Mouse (Mus musculus) olfactory bulb, adult 2 months (tissue): Measurements from ENCODE around the gene Ptgr1. TPM values are rescaled to one million over a fixed set of nuclear protein-coding genes. Genes with fewer than 3 reads are reported as not detected.
A peak's percentile ranks its signal among the peaks of the same experiment; 100 is the strongest.

Source experiments
- H3K27ac ChIP-seq: fragments of 200-500 bp; 2 replicates; pipeline ENCODE4 v1.5.1; 2012; ENCODE audit warnings: low read depth, low read length; ENCODE audit not compliant: insufficient read depth
- H3K4me1 ChIP-seq: fragments of 200-500 bp; 2 replicates; pipeline ENCODE4 v1.6.1; 2012; ENCODE audit warnings: low read length; ENCODE audit not compliant: control insufficient read depth, insufficient read depth
- H3K4me3 ChIP-seq: fragments of 200-500 bp; 2 replicates; pipeline ENCODE4 v1.5.1; 2012; ENCODE audit warnings: mild to moderate bottlenecking, low read depth, low read length, moderate library complexity; ENCODE audit not compliant: insufficient read depth
- CTCF ChIP-seq: fragments of 200-500 bp; IDR thresholded peaks from 2 replicates; pipeline ENCODE4 v1.5.1; 2012; ENCODE audit warnings: low read depth, mild to moderate bottlenecking, low read length, moderate library complexity; ENCODE audit not compliant: insufficient read depth
- POLR2A ChIP-seq: fragments of 200-500 bp; IDR thresholded peaks from 2 replicates; pipeline ENCODE4 v1.6.1; 2012; ENCODE audit warnings: mild to moderate bottlenecking, low read depth, low read length, moderate library complexity; ENCODE audit not compliant: insufficient read depth
- WGBS: fragments of 180-500 bp; shearing (Covaris S2); methylation state at CpG from one replicate; pipeline ENCODE4 v1.1.7; 2018; 5-methylcytosine and 5-hydroxymethylcytosine counted together
- polyA plus RNA-seq: library from polyadenylated mRNA; stranded (reverse); fragments of >200 nt; gene quantifications from 2 replicates; pipeline ENCODE4 v1.2.4, GENCODE M21; 2012; ENCODE audit warnings: low replicate concordance; ENCODE audit not compliant: missing spikeins, insufficient read depth, insufficient read length

Ptgr1 gene
- polyA plus RNA-seq, 1 experiment = not detected

GRCm38 (mm10) chr4:58970678-58971077, 16.2 kb downstream of the Ptgr1 start:
- Histone ChIP-seq H3K27ac (no peak overlapping the region), H3K4me1 (no peaks in the 10 kb centered on the region), H3K4me3 (no peak overlapping the region)
- TF ChIP-seq POLR2A (no peak), CTCF (no peak)
- 83% methylated on average over 4 of the region's 4 CpGs for WGBS

GRCm38 (mm10) chr4:58965136-58965535, 21.8 kb downstream of the Ptgr1 start:
- TF ChIP-seq CTCF (no peak), POLR2A (no peak)
- Histone ChIP-seq H3K27ac (no peak overlapping the region), H3K4me3 (no peak overlapping the region), H3K4me1 (no peaks in the 10 kb centered on the region)
- WGBS = 85% methylated on average over 1 of the region's 1 CpGs

GRCm38 (mm10) chr4:58963271-58963670, 23.6 kb downstream of the Ptgr1 start:
- Histone ChIP-seq H3K4me3 (no peak overlapping the region), H3K27ac (no peak overlapping the region), H3K4me1 (no peaks in the 10 kb centered on the region)
- WGBS = 95% methylated on average over 4 of the region's 4 CpGs
- TF ChIP-seq POLR2A (no peak), CTCF (no peak)

- no peaks in the 10 kb centered on the region for H3K4me1 ChIP-seq
- 94% methylated on average over 15 of the region's 15 CpGs for WGBS
- TF ChIP-seq CTCF = no peak
- TF ChIP-seq POLR2A = no peak
- H3K4me3 ChIP-seq = no peak overlapping the region
- no peak overlapping the region for H3K27ac ChIP-seq
These were observed 25.2 kb downstream of the Ptgr1 start for GRCm38 (mm10) chr4:58961719-58962118.

GRCm38 (mm10) chr4:58952630-58953029, 34.3 kb downstream of the Ptgr1 start:
- Histone ChIP-seq H3K4me3 (no peak overlapping the region), H3K4me1 (no peaks in the 10 kb centered on the region), H3K27ac (no peak overlapping the region)
- TF ChIP-seq POLR2A (no peak), CTCF (no peak)
- 93% methylated on average over 11 of the region's 11 CpGs for WGBS

GRCm38 (mm10) chr4:58948391-58948790, 38.5 kb downstream of the Ptgr1 start:
- TF ChIP-seq POLR2A (no peak), CTCF (no peak)
- 65% methylated on average over 4 of the region's 4 CpGs for WGBS

GRCm38 (mm10) chr4:58944695-58945094, 42.2 kb downstream of the Ptgr1 start:
- Histone ChIP-seq H3K27ac (no peak overlapping the region), H3K4me1 (peaks cover 10% of the 10 kb centered on the region), H3K4me3 (no peak overlapping the region)
- WGBS = 35% methylated on average over 5 of the region's 5 CpGs
- TF ChIP-seq POLR2A (no peak), CTCF (no peak)

More at GRCm38 (mm10) chr4:58948391-58948790, 38.5 kb downstream of the Ptgr1 start:
- Histone ChIP-seq H3K27ac (no peak overlapping the region), H3K4me3 (no peak overlapping the region), H3K4me1 (peaks cover 5% of the 10 kb centered on the region)

- 6% methylated on average over 6 of the region's 6 CpGs for WGBS
These were observed 42.7 kb downstream of the Ptgr1 start for GRCm38 (mm10) chr4:58944206-58944553.

GRCm38 (mm10) chr4:58943420-58944205, 43.3 kb downstream of the Ptgr1 start, which contains the start of gene Zkscan16:
Gene Zkscan16, plus strand, starts transcription at chr4:58943628.
- WGBS = 1% methylated on average over 50 of the region's 50 CpGs
- Histone ChIP-seq H3K27ac (peak within 1 kb of the TSS; percentile 18), H3K4me3 (peak within 1 kb of the TSS; percentile 75), H3K4me1 (peaks cover 10% of the 10 kb centered on the region)
- TF ChIP-seq CTCF (no peak), POLR2A (peak; percentile 41; the same call in 1 of the 2 replicates)

More at GRCm38 (mm10) chr4:58944206-58944553, 42.7 kb downstream of the Ptgr1 start:
- Histone ChIP-seq H3K4me3 (peak overlapping the region; percentile 75), H3K27ac (no peak overlapping the region), H3K4me1 (peaks cover 10% of the 10 kb centered on the region)
- TF ChIP-seq POLR2A = no peak
- no peak for TF ChIP-seq CTCF
